Mouse (Mus musculus) heart, embryonic 15.5 days (tissue): Measurements from ENCODE around the gene Apln. TPM values are rescaled to one million over a fixed set of nuclear protein-coding genes. Genes with fewer than 3 reads are reported as not detected.

Experiments used
- ATAC-seq: fragments of 200-750 bp; cut with Nextera tagmentation; replicated peaks from 2 replicates; pipeline ENCODE4 v1.8.0; 2017; ENCODE audit warnings: low read depth, moderate TSS enrichment; ENCODE audit not compliant: insufficient number of reproducible peaks, insufficient read depth, low FRiP score
- H3K27ac ChIP-seq: fragments of 300-500 bp; sonication (generic); 2 replicates; pipeline ENCODE4 v1.5.1; 2015; ENCODE audit warnings: mild to moderate bottlenecking, inconsistent platforms
- H3K27me3 ChIP-seq: fragments of 300-500 bp; sonication (generic); 2 replicates; pipeline ENCODE4 v1.6.1; 2015; ENCODE audit warnings: inconsistent platforms
- H3K36me3 ChIP-seq: fragments of 300-500 bp; sonication (generic); 2 replicates; pipeline ENCODE4 v1.6.1; 2015; ENCODE audit warnings: mild to moderate bottlenecking, inconsistent platforms
- H3K4me1 ChIP-seq: fragments of 300-500 bp; sonication (generic); replicated peaks from 2 replicates; pipeline ENCODE4 v1.6.1; 2015; ENCODE audit warnings: inconsistent platforms
- H3K4me2 ChIP-seq: fragments of 300-500 bp; sonication (generic); 2 replicates; pipeline ENCODE4 v1.6.1; 2015; ENCODE audit warnings: inconsistent platforms, mild to moderate bottlenecking, moderate library complexity
- H3K4me3 ChIP-seq: fragments of 300-500 bp; sonication (generic); 2 replicates; pipeline ENCODE4 v1.5.1; 2015; ENCODE audit warnings: mild to moderate bottlenecking, inconsistent platforms
- H3K9ac ChIP-seq: fragments of 300-500 bp; sonication (generic); 2 replicates; pipeline ENCODE4 v1.6.1; 2015; ENCODE audit warnings: mild to moderate bottlenecking, inconsistent platforms
- H3K9me3 ChIP-seq: fragments of 300-500 bp; sonication (generic); replicated peaks from 2 replicates; pipeline ENCODE4 v1.6.1; 2016; ENCODE audit warnings: inconsistent platforms
- WGBS: fragments of 180-500 bp; shearing (Covaris S2); methylation state at CpG from one replicate; pipeline ENCODE4 v1.1.7; 2015; ENCODE audit warnings: mixed read lengths; 5-methylcytosine and 5-hydroxymethylcytosine counted together
- polyA plus RNA-seq: library from polyadenylated mRNA; unstranded; fragments of >200 nt; fragmentation: Nextera tagmentation; extraction: Ambion mirVana; gene quantifications from 2 replicates; pipeline ENCODE4 v1.2.1, GENCODE M21; 2015

Apln gene
- polyA plus RNA-seq, 1 experiment from 2014 or later: 6.5 TPM

- no peaks in the 10 kb centered on the region for H3K36me3 ChIP-seq
- 36% methylated on average over 3 of the region's 3 CpGs for WGBS
- H3K9ac ChIP-seq: 0 out of 2 replicates have a peak overlapping the region, but pooled peaks have one; percentile 33
These were observed 19.1 kb upstream of the Apln start for GRCm38 (mm10) chrX:48053743-48054142.

GRCm38 (mm10) chrX:48046315-48046714, 11.7 kb upstream of the Apln start:
- no peak for ATAC-seq
- WGBS: 74% methylated on average over 2 of the region's 2 CpGs
- H3K4me3 ChIP-seq: no peak overlapping the region
- no peaks in the 10 kb centered on the region; the same call in 1 of the 2 replicates for H3K27me3 ChIP-seq
- no peak overlapping the region for H3K27ac ChIP-seq
- no peak overlapping the region for H3K4me2 ChIP-seq
- H3K36me3 ChIP-seq: no peaks in the 10 kb centered on the region
- no peaks in the 10 kb centered on the region for H3K9me3 ChIP-seq
- no peak overlapping the region for H3K9ac ChIP-seq
- no peaks in the 10 kb centered on the region for H3K4me1 ChIP-seq

More at GRCm38 (mm10) chrX:48053743-48054142, 19.1 kb upstream of the Apln start:
- no peaks in the 10 kb centered on the region for H3K27me3 ChIP-seq
- no peak for ATAC-seq
- no peaks in the 10 kb centered on the region for H3K9me3 ChIP-seq
- peak overlapping the region; percentile 64 for H3K4me2 ChIP-seq
- no peaks in the 10 kb centered on the region for H3K4me1 ChIP-seq
- H3K27ac ChIP-seq: no peak overlapping the region
- peak overlapping the region; percentile 44 for H3K4me3 ChIP-seq

DNA sequence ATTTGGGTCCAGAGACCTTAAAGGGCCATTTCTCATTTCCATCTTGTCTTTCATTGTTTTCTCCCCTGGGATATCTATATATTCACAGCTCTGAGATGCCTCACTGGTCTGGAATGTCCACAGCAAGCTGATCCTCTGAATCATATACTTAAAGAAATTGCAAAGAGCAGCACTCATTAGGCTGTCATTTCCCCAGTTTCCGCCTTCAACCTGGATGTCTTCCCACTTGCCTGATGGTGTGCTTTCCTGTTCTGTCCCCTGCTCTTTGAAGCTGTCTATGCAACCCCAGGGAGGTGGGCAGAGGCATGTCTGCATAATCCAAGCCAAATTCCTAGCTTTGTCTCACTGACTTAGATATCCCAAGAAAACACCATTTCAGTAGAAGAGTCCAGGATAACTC, 9.6 kb upstream of the Apln start:
- Histone ChIP-seq H3K27ac (no peak overlapping the region), H3K9ac (no peak overlapping the region), H3K4me3 (no peak overlapping the region), H3K4me1 (no peaks in the 10 kb centered on the region), H3K36me3 (no peaks in the 10 kb centered on the region), H3K27me3 (no peaks in the 10 kb centered on the region; the same call in 1 of the 2 replicates), H3K9me3 (no peaks in the 10 kb centered on the region), H3K4me2 (no peak overlapping the region)
- no peak for ATAC-seq
- 68% methylated on average over 1 of the region's 1 CpGs for WGBS

DNA sequence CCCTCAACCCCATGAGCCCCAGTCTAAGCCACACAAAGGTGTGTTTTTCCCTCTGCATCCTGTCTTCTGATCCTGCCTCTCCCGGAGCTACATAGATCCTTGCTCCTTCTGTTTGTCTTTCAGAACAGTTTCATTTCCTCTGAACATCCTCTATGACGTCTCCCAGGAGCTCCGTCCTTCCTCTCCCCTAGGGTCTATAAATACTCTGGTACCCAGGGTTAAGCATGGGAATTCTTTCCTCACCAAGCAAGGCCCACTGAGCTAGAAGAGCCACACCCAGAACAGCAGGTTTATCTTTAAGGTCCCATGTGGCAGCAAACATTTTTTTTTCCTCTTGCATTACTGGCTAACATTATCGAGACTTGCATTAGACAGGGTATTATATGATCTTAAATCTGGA, 8.1 kb upstream of the Apln start:
- H3K9ac ChIP-seq: no peak overlapping the region
- no peak overlapping the region for H3K27ac ChIP-seq
- no peaks in the 10 kb centered on the region for H3K9me3 ChIP-seq
- WGBS: 48% methylated on average over 4 of the region's 4 CpGs
- H3K36me3 ChIP-seq: no peaks in the 10 kb centered on the region
- H3K4me2 ChIP-seq: no peak overlapping the region
- ATAC-seq: no peak
- no peaks in the 10 kb centered on the region for H3K4me1 ChIP-seq
- no peak overlapping the region for H3K4me3 ChIP-seq
- H3K27me3 ChIP-seq: peaks cover 4% of the 10 kb centered on the region; the same call in 1 of the 2 replicates

DNA sequence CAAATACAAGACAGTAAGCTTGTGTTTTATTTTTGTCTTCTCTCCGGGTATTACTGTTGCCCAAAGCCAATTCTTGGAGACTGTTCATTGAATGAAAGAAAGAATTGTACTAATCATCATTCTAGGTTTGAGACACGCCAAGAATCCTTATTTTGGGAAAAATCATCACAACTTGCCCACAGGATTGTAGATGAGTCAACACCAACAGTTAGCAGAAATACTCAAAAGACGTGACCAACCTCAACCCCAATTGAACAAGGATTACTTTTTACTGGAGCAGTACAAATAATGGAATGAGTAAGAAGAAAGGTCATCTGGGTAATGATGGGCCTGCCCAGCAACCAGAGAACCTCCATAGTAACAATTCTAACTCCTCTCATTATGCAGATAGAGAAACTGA, 5.7 kb upstream of the Apln start:
- no peaks in the 10 kb centered on the region for H3K36me3 ChIP-seq
- H3K9ac ChIP-seq: no peak overlapping the region
- 74% methylated on average over 3 of the region's 3 CpGs for WGBS
- no peak overlapping the region for H3K4me2 ChIP-seq
- no peak overlapping the region for H3K27ac ChIP-seq
- no peak overlapping the region for H3K4me3 ChIP-seq
- H3K27me3 ChIP-seq: peaks cover 19% of the 10 kb centered on the region
- no peak for ATAC-seq
- H3K4me1 ChIP-seq: no peaks in the 10 kb centered on the region
- no peaks in the 10 kb centered on the region for H3K9me3 ChIP-seq

DNA sequence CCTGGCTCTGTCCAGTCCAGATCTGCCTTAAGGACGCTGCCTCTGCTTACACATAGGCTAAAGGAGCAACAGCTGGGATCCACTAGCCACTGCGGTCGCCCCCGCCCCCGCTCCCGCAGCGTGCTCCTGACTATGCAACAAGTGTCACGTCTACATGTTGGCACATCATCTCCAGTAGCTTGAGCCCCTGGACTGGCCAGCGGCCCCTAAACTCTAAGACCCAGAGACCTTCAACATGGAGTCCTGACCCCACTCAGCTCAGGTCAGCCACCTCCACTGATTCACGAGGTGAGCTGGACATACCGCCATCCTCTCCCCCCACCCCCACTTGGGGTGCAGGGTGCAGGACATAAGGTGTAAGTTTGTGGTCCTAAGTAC, 898 bp downstream of the Apln start:
- Histone ChIP-seq H3K4me3 (peak overlapping the region; percentile 58), H3K36me3 (no peaks in the 10 kb centered on the region), H3K4me1 (peaks cover 3% of the 10 kb centered on the region; the same call in 1 of the 2 replicates), H3K9me3 (no peaks in the 10 kb centered on the region), H3K9ac (0 out of 2 replicates have a peak overlapping the region, but pooled peaks have one; percentile 51), H3K27ac (no peak overlapping the region), H3K27me3 (peaks cover 54% of the 10 kb centered on the region), H3K4me2 (peak overlapping the region; percentile 80)
- ATAC-seq: no peak
- 15% methylated on average over 11 of the region's 11 CpGs for WGBS

GRCm38 (mm10) chrX:48033024-48033423, 1.6 kb downstream of the Apln start:
- no peak overlapping the region for H3K4me2 ChIP-seq
- peaks cover 53% of the 10 kb centered on the region for H3K27me3 ChIP-seq
- peak overlapping the region; percentile 58 for H3K4me3 ChIP-seq
- no peak overlapping the region for H3K9ac ChIP-seq
- peaks cover 3% of the 10 kb centered on the region; the same call in 1 of the 2 replicates for H3K4me1 ChIP-seq
- no peak for ATAC-seq
- H3K9me3 ChIP-seq: no peaks in the 10 kb centered on the region
- 52% methylated on average over 3 of the region's 3 CpGs for WGBS
- H3K36me3 ChIP-seq: no peaks in the 10 kb centered on the region
- H3K27ac ChIP-seq: no peak overlapping the region

GRCm38 (mm10) chrX:48031866-48032265, 2.8 kb downstream of the Apln start:
- Histone ChIP-seq H3K4me3 (no peak overlapping the region), H3K9ac (no peak overlapping the region), H3K27me3 (peaks cover 51% of the 10 kb centered on the region), H3K27ac (no peak overlapping the region), H3K36me3 (no peaks in the 10 kb centered on the region), H3K9me3 (no peaks in the 10 kb centered on the region), H3K4me2 (no peak overlapping the region), H3K4me1 (peaks cover 3% of the 10 kb centered on the region; the same call in 1 of the 2 replicates)
- ATAC-seq: no peak
- 61% methylated on average over 5 of the region's 5 CpGs for WGBS

GRCm38 (mm10) chrX:48030593-48030992, 4.1 kb downstream of the Apln start:
- no peak for ATAC-seq
- Histone ChIP-seq H3K9ac (no peak overlapping the region), H3K4me2 (no peak overlapping the region), H3K9me3 (no peaks in the 10 kb centered on the region), H3K4me3 (no peak overlapping the region), H3K27me3 (peaks cover 39% of the 10 kb centered on the region), H3K4me1 (peaks cover 3% of the 10 kb centered on the region; the same call in 1 of the 2 replicates), H3K36me3 (no peaks in the 10 kb centered on the region), H3K27ac (no peak overlapping the region)
- 60% methylated on average over 3 of the region's 3 CpGs for WGBS

DNA sequence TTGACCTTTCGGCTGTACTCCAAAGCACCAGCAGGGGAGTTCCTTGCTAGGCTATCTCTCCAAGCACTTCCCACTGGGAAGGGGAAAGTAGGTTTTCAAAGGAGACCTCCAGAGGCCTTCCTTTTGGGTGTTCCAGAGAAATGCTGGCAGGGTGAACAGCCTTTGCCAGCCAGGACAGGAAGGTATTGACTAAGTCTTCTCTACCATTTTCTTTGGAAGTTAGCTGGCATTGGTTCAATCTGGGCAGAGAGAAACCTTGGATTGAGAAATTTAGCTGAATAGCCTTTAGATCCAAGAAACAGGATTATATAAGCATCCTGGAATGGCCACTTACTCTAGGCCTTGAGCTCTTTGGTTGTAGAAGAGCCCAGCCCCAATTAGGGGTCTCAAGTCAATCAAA, 11.8 kb downstream of the Apln start:
- no peak overlapping the region for H3K4me3 ChIP-seq
- no peaks in the 10 kb centered on the region for H3K36me3 ChIP-seq
- H3K4me1 ChIP-seq: no peaks in the 10 kb centered on the region
- H3K4me2 ChIP-seq: no peak overlapping the region
- H3K27me3 ChIP-seq: peaks cover 18% of the 10 kb centered on the region
- no peak for ATAC-seq
- 57% methylated on average over 1 of the region's 1 CpGs for WGBS
- H3K9me3 ChIP-seq: no peaks in the 10 kb centered on the region
- H3K9ac ChIP-seq: no peak overlapping the region
- no peak overlapping the region for H3K27ac ChIP-seq

DNA sequence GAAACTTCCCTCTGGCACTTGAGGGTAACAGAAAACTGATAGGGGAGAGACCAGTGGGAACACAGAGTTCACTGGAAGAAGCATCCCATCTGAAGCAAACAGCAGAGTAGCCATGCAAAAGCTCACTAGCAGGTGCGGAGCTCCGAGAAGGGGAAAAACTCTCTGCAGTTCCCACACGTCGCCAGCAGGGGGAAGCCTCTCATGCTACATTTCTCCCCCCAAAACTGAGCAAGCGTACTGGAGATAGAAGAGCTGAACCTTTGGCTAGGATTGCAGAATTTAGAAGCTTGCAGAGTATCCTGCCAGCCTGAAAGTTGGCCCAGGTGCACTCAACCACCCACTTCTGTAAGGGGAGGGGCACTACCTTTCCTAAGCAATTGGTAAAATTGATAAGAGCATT, 14.7 kb downstream of the Apln start:
- Histone ChIP-seq H3K36me3 (no peaks in the 10 kb centered on the region), H3K4me3 (no peak overlapping the region), H3K27me3 (peaks cover 24% of the 10 kb centered on the region), H3K27ac (no peak overlapping the region), H3K4me1 (no peaks in the 10 kb centered on the region), H3K4me2 (0 out of 2 replicates have a peak overlapping the region, but pooled peaks have one; percentile 4), H3K9ac (no peak overlapping the region), H3K9me3 (no peaks in the 10 kb centered on the region)
- no peak for ATAC-seq
- 13% methylated on average over 5 of the region's 5 CpGs for WGBS

- ATAC-seq: no peak
- Histone ChIP-seq H3K4me3 (no peak overlapping the region), H3K36me3 (no peaks in the 10 kb centered on the region), H3K4me2 (0 out of 2 replicates have a peak overlapping the region, but pooled peaks have one; percentile 4), H3K27ac (no peak overlapping the region), H3K9ac (no peak overlapping the region), H3K4me1 (no peaks in the 10 kb centered on the region), H3K9me3 (no peaks in the 10 kb centered on the region), H3K27me3 (peaks cover 24% of the 10 kb centered on the region)
- 36% methylated on average over 15 of the region's 15 CpGs for WGBS
These were observed 15.3 kb downstream of the Apln start for GRCm38 (mm10) chrX:48019359-48019758.
